Mouse (Mus musculus) CD4-positive, CD25-positive, alpha-beta regulatory T cell, adult 4 months (primary cell): ENCODE measurements around the gene Zfp563. TPM values are rescaled to one million over a fixed set of nuclear protein-coding genes. Genes with fewer than 3 reads are reported as not detected.

Experiments
- ATAC-seq: one replicate; pipeline ENCODE4 v1.8.0; 2017
- polyA plus RNA-seq, 2 experiments: library from polyadenylated mRNA; unstranded; fragments of 100-300 nt; shearing (Covaris generic); gene quantifications; one replicate each; pipeline ENCODE4 v1.2.1; 2017

Gene Zfp563
- 1 to 10 TPM; 6.5 to 7.0 TPM for polyA plus RNA-seq

DNA sequence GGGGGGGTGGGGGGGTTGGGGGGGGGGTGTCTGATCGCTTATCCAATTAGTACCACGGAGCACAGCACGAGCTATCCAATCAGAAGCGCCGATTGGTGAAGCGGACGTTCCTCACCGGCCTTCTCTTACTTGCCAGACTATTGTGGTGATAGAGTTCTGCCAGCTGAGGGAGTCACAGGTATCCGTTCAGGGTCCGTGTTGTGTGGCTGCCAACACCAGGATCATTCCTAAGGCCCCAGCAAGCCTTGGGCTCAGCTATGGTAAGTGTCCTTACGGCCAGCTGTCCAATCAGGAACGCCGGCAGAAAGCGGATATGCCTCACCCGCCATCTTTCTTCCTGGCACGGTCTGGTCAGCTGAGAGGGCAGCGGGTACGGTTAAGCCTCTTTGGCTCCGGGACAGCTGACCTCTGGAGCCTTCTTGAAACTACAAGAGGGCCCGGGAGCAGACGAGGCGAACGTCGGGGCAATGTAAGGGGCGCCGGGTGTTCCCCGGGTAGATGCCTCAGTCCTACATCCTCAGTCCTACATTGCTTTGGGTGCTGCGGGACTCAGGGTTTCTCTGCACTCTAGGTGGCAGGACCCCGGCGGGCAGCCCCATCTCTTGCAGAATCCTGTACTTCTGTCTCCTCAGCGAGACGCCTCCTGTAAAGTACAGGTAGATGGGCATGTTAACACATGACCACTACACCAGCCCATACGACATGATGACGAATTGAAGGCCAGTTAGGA lies at the start of gene Zfp563:
Gene Zfp563 (plus strand): TSS at position 91 of the 730 bp plus-strand sequence.
- ATAC-seq = peak; percentile 90

- ATAC-seq = no peak
Observed at GRCm38 (mm10) chr17:33058791-33059190, 30.3 kb upstream of the Zfp563 start.

- no peak for ATAC-seq
Observed at GRCm38 (mm10) chr17:33063001-33063400, 26.1 kb upstream of the Zfp563 start.

DNA sequence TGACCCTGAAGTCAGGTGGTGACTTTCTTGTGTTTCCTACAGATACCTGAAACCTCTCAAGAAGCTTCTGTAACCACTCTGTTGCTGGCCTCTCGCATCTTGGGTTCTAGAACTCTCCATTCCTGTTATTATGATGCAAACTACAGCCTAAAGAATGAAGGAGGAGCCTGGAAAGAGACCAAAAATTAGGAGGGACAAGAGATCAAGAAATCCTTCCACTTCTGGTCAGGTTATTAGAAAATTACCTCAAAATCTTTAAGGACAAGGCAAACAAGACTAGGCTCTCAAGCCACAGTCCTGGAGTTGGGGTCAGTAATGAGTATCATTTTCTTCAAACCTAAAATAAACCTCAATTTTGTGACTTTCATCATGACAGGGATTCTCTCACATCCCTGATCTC lies 21.2 kb upstream of the Zfp563 start, which contains the start of gene 4921501E09Rik:
Gene 4921501E09Rik (minus strand): TSS at position 101 of the 400 bp plus-strand sequence.
- no peak for ATAC-seq

DNA sequence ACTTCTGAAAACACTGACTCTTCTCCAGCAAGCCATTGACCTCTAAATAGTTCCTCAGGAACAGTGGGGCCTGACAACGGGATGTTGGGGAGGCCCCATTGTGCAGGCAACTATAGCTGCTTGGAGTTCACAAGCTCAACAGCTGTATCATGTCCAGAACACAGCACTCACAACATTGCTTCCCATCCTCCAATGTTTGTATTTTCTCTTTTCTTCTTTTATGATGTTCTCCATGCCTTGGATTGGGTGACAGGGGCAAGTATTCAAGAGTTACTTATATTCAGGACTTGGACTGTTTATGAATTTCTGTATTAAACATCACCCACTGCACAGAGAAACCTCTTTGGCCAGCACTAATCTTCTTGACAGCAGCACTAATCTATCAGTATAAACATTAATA lies 2.5 kb downstream of the Zfp563 start:
- ATAC-seq = no peak

DNA sequence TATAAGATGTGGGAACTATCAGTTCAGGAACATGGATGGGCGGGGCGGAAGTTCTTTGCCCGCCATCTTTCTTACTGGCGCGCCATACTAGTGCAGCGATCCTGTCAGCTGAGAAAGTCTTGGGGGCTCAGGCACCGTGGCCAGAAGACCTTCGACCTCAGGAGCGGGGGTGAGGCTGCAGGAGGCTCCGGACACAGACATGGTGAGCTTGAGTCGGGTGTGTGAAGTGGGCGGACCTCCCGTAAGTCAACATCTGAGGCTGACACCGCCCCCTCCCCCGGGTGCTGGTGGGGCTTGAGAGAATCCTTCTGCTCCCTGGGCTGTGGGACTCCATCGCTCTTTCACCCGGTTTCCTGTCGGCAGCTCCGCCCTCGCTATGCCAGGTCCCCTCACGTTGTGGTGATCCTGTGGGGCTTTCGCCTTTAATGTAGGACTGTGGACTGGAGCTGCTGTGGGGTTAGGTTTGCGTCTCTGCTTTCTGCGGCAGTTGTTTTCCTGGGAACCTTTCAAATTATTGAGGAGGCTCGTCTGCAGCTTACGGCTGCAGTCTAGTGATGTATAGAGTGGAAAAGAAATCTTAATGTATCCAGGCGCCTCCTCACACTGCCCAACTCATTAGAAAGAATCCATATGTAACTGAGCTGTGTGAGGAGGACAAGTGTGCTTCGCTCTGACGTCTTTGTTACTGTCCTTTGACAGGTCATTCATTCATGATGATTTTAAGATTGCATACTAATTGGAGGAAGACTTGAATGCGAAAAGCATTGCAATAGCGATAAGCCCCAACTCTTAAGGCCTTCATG lies 3.5 kb downstream of the Zfp563 start:
- ATAC-seq = peak; percentile 50

GRCm38 (mm10) chr17:33097396-33097795 lies 8.3 kb downstream of the Zfp563 start:
- ATAC-seq = no peak

GRCm38 (mm10) chr17:33124546-33124945 lies 35.4 kb downstream of the Zfp563 start:
- ATAC-seq = no peak

- no peak for ATAC-seq
Observed at GRCm38 (mm10) chr17:33126257-33126656, 37.1 kb downstream of the Zfp563 start.

DNA sequence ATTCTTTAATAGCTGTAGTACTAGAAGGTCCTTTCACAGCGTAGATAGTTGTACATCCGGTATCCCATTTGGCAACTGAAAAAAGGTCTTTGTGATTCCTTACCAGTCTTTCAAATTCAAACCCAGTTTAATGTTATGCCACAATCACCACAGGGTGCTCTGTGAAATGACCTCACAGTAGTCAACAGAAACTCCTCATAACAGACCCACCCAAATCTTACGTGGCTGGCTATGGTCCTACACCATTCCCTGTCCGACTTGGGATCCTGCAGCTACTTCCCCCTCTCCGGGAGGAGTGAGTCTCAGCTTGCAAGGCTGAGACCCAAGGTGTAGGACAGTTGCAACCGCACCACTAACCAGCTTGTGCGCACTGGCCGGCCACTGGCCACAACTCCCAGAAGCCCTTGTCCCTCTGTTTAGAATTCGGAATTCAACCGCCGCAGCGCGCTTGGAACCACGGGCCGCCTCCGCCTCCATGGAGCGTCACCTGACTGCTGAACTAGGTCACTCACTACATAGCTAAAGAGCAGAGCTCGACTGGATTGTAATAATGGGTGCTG lies 50.2 kb downstream of the Zfp563 start, which contains the start of gene Morc2b:
Gene Morc2b (minus strand): TSS at position 423 of the 560 bp plus-strand sequence.
- no peak for ATAC-seq

Other genes with a start within 250 kb of the Zfp563 start
- 10 to 100 TPM; 11.6 to 13.8 TPM for gene Zfp870, start 197.7 kb upstream of the Zfp563 start, polyA plus RNA-seq
- not detected for gene Cyp4f14, start 172.0 kb upstream of the Zfp563 start, polyA plus RNA-seq
- gene Cyp4f13, start 141.9 kb upstream of the Zfp563 start, polyA plus RNA-seq = 10 to 100 TPM; 43.6 to 81.3 TPM
- gene Zfp472, start 123.5 kb upstream of the Zfp563 start, polyA plus RNA-seq = 10 to 100 TPM; 23.1 to 26.6 TPM
- gene Zfp952, start 96.2 kb upstream of the Zfp563 start, polyA plus RNA-seq = 10 to 100 TPM; 14.7 to 17.3 TPM
- gene Zfp763, start 55.9 kb upstream of the Zfp563 start, polyA plus RNA-seq = 1 to 10 TPM; 7.8 to 9.7 TPM
- not detected for gene 4921501E09Rik, start 21.3 kb upstream of the Zfp563 start, polyA plus RNA-seq
- gene Morc2b, start 50.4 kb downstream of the Zfp563 start, polyA plus RNA-seq = not detected
- not detected for gene Olfr55, start 79.1 kb downstream of the Zfp563 start, polyA plus RNA-seq
- not detected for gene Olfr239, start 102.0 kb downstream of the Zfp563 start, polyA plus RNA-seq
- gene Olfr1564, start 132.4 kb downstream of the Zfp563 start, polyA plus RNA-seq = not detected
- 10 to 100 TPM; 15.6 to 15.7 TPM for gene Zfp955a, start 165.8 kb downstream of the Zfp563 start, polyA plus RNA-seq
- gene Olfr63, start 175.4 kb downstream of the Zfp563 start, polyA plus RNA-seq = under 1 TPM in 1 of 2 experiments, not detected in 1; 0.05 TPM
- 10 to 100 TPM; 10.1 to 12.6 TPM for gene Zfp955b, start 200.2 kb downstream of the Zfp563 start, polyA plus RNA-seq